Mouse (Mus musculus) layer of hippocampus, adult 8-10 months (tissue): ENCODE measurements at regions not wholly inside any gene's neighbourhood (a gene's known extent, or its start where the extent isn't known, plus 50 kb on each side); places are given as distances from the start of the nearest gene placed in this dataset.
A peak's percentile ranks its signal among the peaks of the same experiment; 100 is the strongest.

Experiments
- DNase-seq, 2 experiments: peaks; one replicate each; pipeline ENCODE4 v3.0.0; 2022; ENCODE audit warnings: low spot score in 2 of 2

DNA sequence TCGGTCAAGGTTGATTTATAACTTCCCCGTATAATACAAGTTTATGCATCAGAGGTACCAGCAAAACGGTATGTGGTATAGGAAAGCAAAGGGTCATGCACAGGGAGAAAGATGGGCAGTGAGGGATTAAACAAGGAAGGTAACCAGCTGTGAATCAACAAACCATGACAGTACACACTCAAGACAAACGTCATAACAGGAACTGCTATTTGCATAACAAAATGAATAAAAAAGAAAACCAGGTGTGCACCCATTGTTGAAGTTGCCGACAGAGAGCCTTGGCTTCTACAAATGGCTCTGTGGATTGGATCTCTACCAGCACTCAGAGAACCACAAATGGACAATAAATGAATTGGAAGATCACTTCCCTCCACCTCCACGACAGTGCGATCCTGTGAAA lies 170.1 kb upstream of the Dkk2 start:
- no peak for DNase-seq

DNA sequence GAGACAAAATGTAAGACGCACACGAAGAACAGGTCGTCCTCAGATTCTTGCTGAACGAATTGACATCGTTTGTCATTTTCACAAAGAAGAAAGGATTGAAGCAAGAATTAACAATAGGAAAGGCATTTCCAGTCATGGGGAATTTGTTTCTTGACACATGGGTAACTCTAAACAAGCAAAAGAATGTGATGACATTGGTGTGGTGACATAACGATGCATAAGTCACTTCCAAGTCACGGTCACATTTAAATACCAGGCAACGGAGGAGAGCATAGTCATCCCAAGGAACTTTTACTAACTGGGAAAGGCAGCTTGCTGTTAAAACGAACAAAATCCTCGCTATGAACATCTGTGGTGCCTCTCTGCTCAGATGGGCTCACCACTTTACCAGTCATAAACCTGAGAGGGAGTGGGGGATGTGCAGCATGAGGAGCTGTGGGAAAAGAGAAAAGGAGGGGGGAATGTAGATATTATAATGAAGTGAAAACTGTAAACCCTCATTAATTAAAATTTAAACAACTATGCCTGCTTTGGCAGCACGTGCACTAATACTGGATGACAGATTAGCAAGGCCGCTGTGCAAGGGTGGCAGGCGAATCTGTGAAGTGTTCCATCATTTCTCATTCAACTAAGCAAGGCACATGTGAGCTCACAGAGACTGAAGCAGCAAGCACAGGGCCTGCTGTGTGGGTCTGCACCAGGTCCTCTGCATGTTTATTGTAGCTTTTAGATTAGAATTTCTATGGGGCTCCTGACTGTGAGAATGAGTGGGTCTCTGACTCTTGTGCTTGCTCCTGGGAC lies 167.2 kb upstream of the Dkk2 start:
- DNase-seq, result no peak

DNA sequence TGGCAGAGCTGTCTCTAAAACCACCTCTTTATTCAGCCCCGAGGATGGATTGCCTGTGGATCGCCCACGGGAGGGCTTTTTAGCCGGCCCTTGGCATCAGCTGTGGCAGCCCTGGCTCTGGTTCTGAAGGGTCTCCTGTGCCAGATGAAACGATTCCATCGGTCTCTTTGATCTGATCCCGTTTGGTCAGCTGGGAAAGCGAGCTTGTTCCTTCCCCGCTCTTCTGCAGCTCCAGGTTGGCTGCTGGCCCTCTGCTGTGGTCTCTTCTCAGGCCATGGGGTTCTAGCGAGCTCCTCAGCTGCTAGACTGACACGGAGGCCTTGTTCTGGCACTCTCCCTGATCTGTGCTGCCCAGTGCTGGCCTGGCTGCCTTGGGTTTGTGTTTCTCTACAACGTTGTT lies 165.6 kb upstream of the Dkk2 start:
- DNase-seq, result peak; percentile 29 to 40

DNA sequence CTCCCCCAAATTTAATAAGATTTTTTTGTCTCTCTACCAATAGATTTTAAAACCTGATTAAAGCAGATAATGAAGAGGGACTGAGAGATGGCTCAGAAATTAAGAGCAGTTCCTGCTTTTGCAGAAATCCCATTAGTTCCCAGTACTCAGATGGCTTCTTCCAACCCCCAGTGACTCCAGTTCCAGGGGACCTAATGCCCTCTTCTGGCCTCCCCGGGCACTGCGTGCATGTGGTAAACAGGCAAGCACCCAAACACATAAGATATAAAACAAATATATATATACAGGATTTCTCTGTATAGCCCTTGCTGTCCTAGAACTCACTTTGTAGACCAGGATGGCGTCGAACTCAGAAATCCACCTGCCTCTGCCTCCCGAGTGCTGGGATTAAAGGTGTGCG lies 163.9 kb upstream of the Dkk2 start:
- no peak for DNase-seq

DNA sequence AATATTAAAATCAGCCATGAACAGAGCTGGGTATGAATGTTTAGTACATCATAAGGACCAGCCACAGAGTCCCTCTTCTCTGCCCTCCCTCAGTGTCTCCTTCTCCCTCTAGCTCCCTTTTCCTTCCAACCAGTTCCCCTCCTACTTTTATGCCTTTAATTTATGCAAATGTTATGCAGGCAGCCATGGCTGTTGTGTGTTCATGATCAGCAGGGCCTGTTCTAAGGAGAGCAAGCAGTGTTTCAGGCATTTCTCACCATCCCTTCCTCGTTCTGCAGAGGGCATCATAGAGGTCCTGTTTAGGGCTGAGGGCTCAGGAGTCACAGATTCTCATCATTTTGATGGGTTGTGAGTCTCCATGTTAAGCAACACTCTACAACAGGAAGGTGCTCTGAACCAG lies 162.4 kb upstream of the Dkk2 start:
- DNase-seq, result no peak

DNA sequence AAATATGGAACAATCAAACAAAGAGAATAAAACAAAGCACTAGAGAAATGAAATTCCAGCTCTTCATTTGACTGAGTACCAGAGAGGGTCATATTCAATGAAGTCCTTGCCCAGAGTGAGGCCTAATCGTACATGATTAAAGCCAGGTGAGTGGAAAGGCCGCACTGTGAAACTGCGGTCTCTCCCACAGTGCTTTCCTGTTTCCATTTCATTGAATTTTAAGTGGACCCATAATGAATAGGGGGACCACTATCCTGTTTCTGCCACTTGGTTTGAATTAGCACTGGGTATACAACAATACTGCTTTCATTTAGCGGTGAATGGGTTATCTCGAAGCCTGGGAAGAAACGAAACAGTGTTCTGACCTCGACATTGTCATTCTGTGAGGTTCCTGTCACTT lies 144.2 kb upstream of the Dkk2 start:
- DNase-seq, result no peak

DNA sequence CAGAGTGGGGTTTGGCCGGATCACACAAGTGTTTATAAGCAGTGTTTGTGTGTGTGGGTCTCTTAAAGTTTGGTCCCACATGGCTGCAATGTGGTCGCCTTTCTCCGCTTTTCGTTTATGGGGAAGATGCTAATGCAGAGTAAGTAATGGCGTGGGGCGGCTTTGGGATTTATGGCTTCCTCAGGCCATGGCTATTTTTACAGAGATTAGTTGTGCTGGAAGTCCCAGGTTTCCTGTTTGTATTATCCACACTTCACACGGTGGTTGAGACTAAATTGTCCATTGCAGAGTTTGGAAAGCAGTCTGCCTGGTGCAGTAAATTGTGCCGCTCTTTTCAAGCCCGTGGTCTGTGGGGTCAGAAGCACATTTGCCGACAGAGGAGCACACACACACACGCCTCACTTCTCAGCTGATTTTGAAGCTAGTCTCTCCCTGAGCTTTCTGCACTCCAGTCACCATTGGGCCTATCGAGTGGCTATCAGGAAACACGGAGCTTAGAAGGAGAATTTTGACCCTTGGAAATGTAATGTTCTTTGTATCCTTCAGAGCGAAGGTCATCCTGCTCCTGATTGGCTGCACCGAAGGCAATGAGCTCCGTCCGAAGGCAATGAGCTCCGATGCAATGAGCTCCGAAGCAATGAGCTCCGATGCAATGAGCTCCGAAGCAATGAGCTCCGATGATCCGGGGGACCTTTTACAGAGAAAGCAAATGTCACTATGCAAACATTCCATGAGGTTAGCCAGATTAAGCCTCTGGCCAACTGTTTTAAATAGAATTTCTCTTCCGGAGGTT lies 142.9 kb upstream of the Dkk2 start:
- no peak for DNase-seq

DNA sequence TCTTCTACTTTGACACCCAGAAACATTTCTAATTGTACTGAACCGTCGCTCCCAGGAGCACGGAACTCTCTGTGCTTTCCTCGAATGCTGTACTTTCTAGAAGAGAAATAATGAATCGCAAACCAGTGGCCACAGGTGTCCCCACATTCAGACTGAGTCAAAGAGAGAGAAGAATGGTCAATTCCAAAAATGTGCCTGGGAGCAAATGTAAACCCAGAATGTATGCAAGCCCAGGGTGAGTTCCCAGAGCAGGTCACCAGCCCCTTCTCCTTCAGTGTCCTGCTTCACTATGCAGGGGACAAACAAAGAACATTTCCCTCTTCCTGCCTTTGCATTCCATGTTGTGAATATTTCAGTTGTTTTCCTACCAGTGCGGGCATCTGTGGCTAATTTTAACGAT lies 141.7 kb upstream of the Dkk2 start:
- no peak for DNase-seq

DNA sequence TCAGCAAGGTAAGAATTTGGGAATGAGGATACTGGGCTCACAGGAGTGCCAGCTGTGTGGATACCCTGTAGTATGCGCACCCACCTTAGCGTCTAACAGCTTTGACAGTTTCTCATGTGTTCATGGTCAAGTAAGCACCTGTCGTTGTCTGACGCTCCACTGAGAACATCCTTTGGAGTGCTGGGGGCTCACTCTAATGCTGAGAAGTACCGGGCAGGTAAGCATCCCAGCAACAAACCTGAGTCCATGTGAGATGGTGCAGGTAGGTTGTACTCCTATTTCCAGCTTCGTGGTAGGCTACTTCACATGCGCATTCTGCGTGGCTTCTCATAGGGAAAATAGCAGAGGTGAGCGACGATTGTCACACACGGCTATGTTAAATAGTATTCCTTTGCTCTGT lies 129.3 kb upstream of the Dkk2 start:
- no peak for DNase-seq

DNA sequence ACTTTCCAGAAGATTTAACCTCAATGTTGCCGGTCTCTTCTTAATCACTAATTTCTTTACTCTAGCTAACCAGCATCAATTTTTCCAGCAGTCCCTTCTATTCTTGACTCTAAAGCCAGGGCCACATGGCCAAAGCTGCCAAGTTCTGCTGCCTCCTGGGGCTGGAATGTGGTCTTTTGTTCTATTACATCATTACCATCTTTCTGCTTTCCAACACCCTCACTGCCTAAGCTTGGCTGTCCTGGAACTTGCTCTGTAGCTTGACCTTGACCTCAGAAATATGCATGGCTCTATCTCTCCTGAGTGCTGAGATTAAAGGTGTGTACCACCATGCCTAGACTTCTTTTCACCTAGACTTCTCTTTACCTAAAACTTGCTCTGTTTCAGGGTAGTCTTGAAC lies 124.5 kb upstream of the Dkk2 start:
- no peak for DNase-seq

DNA sequence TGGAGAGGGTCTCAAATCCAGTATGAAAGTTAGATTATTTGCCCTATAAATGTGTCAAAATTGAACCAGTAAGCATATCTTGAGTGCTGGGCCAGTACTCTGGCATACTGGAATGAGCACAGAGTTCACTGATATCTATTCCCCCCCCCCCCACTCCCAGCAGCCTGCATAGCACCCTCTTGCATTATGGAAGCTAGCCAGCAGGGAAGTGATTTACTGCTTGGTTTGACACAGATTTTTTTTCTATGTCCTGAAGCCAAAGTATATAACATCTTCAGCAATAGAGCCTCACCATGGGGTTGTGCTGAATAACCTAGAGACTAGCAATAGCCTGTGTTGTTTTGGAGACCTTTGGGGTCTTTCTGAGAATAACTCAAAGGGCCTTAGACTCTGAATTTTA lies 123.5 kb upstream of the Dkk2 start:
- no peak for DNase-seq

DNA sequence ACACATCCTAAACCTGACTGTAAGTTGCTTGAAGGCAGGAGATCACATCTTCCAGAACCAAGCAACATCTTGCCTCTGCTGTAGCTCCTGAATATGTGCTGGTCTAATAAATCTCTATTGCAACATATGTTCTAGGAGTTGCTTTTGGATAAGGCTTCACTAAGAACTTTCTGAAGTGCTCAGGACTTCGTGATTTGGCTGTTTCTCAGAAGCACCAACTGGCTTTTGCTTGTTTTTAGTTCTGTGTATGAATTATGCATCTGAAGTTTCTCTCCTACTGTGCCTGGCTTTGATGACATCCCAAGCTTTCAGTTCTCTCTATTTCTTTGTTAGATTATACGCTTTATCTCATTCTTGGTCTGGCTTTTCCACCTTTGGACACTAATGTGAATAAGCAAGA lies 122.2 kb upstream of the Dkk2 start:
- no peak for DNase-seq

DNA sequence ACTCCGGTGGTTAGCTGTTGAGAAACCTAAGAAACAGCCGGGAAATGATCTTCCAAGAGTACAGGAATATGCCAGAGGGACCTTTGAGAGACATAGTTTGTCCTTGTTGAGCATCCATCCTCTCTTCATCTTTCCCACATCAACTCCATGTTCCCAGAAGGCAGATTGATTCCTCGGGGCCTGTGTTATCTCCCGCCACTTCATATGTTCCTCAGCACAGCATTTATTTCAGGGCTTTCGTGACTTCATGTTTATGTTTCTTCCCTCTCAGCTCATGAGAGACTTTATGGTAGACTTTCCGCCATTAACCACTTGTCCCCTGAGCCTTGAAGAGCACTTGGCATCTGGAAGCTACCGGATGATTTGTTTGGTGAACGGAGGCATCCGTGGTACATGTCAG lies 120.1 kb upstream of the Dkk2 start:
- DNase-seq, result no peak

DNA sequence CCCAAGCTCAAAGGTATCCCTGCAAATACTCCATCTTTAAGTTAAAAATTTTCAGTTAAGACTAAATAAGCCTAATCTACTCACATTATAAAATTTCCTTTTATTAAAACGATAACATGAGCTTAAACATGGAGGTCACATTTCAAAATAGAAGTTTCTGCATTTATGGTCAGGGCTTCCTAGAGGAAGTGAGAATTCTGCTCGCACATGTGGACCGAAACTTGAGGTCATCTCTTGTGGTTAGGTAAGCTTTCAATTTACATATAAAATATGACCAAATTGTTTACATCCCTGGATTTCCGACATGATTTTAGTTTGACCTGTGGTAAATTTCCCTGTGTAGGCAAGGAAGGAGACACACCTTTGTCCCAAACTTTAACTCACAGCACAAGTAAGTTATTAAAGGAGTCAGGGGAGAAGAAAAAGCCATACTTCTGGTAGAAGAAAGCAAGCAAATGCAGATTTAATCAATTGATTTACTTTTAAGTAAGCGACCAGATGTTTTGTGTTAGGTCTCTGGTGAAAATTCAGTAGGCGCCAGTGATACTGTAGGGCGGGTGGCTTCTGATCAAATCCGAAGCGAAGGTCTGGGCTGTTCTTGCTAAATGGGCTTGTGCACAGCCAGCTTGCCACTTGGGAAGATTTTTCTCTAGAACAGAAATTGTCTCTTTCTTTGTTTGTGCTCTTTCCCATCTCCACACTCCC lies 119.5 kb upstream of the Dkk2 start:
- no peak for DNase-seq

DNA sequence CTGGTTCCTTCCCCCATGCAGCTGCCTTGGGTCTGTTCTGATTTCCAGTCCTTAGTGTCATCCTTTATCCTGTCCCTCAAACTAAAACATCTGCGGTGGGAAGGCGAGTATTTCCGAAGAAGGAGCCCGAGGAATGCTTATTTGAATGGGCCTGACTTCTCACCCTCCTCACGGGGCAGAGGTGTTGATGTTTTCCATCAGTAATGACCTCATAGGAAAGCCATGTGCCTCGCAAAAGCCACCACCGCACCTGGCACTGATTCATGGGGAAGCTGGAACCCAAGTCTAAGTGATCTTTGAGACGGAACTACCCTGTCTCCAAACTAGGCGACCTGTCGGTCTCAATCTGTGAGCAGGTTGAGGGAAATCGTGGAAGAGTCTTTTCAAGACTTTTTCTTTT lies 117.8 kb upstream of the Dkk2 start:
- DNase-seq, result no peak

DNA sequence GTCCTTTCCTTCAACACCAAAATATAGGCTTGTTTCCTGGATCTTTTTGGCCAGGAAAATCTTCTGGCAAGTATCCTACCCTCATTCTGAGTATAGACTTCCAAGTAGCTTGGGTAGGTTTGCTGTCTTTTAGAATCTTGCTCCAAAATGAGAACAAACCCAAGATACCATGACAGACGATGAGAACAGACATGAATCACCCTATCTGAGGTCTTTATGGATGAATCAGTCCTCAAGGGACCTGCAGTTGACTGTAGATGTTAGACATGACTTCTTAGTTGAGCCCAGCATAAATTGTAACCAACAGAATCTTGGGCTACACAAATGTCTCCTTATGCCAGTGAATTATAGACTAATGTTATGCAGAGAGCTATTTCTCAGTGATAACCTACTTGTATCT lies 114.3 kb upstream of the Dkk2 start:
- DNase-seq, result no peak

DNA sequence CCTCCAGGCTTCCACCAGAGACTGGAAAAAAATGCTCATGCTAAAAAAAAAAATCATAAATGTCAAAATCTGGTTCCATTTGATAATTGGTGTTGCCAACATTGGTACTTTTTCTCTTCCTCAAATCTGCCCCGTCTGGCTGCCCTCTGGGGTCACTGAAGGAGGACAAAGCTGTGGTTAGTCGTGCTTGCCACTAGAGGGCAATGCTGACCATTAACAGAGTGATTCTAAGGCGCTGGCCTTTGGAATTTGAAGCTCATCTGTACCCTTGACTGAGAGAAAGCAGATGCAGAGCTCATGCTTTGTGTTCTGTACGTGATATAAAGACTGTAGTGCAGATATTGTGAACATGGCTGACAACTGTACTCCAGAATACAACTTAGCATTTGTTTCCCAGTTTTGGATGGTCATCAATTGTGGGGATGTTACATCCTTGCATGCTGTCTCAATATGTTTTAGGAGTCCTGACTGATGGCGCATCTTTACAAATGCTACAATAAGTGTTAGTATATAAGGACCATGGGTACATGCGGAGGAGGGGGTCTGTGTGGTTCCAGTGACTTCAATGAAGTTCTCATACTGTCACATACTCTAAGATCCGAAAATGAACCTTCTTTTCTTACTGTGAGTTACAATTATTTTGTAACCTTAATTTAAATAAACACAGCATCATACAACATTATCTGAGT lies 109.0 kb upstream of the Dkk2 start:
- peak; percentile 19 to 36 for DNase-seq

DNA sequence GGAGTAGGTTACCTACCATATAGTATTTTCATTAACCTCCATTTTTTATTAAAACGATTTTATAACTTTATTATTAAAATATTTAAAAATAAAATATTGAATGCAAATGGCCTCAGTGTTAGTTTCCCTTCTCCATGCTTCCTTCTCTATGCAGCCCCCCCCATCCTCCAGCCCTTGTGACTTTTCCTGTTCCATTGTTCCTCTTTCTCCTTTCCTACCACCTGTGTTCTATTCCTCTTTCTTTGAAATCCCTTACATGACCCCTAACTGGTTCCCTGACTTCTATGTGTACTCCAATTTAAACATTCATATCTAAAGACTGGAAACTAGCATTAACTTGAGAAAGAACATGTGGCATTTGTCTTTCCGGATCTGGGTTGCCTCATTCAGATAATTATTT lies 101.8 kb upstream of the Dkk2 start:
- DNase-seq, result no peak

DNA sequence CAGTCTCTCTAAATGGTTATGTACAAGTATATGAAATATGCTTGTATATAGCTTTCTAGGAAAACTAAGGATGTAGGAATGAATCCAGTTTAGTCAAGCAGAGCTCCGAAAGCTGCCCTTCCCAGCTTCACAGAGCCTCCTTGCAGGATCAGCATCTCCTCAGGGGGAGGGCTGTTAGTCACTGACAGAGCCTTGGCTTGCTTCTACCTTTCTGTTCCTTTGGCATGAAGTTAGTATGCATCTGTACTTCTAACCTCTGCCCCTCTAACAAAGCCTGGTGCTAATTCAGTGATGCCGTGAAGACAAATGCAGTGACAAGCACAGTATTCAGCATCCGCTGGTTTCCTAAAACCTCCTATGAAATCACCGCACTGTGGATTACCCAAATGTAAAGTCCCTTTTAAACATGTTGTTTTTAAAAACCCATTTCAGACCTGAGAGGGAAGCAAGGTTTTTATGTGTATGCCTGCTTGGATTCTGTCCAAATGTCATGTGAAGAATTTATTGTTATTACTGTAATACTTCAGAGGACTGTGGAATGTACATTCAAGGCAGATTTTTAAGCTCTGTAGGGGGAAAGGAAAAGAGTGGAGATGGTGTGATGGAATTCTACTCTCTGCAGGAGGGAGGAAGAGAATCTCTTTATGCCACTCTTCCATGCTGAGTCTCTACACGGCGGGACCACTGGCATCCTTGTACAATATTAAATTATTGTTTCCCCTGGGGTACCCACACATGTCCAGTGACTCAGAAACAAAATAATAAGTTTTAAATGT lies 86.1 kb upstream of the Dkk2 start:
- no peak for DNase-seq

DNA sequence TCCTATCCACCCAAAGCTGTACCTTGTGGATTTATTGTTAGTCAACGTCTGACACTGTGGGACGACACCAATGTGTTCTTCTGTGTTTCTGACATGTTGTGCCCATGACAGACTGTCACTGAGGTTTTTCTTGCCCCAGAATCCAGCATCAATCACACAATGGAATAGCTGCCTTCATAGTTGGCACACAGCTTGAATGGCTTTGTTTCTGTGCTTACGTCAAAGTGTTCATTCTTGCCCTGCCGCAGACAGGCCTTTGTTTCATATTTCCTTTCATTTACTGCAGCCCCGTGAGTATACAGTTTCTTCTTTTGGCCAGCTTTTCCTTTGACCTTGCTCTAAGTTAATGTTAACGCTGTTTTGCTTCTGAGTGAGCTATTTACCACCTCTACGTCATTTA lies 78.9 kb upstream of the Dkk2 start:
- no peak for DNase-seq

DNA sequence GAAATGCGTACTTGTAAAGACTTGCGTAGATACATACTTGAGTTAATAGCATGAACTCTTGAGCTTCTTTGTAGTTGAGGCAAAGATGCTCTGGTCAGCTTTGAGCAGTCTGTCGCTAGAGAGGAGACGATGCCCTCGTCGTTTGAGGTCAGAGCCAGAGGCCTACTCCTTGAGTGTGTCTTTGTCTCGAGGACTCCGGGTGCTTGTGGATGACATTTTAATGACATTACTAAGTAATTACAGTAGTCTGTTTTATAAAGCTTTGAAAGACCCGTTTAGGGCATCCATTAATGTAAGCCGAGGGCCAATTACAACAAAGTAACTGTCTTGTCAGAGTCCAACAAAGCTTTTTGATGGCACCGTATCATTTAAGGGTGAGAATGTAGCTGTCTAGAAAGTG lies 78.2 kb upstream of the Dkk2 start:
- no peak for DNase-seq
